Mouse (Mus musculus): ENCODE data around the gene Wt1.

DNA sequence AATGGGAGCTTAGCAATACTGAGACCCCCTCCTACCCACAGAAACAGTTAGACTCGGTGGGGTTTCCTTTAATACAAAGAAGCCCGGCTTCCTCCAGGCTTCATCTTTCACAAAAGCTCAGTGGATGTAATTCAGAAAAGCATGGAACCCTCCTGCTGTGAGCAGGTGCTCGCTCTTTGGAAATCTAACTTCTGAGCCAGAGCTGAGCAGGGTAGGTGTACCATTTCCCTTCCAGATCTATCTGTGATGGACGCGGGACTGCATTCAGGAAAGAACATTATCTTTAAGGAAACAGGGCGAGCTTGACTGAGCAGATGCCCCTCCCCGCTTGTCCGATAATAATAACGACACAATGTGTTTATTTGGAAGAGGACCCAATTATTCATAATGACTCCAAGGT is 12.3 kb upstream of the Wt1 start:
- TF ChIP-seq CTCF (IDR thresholded peaks at IDR 0.05) (no peak), EP300 (IDR thresholded peaks at IDR 0.05) (no peak)

Data from lung, postnatal 0 days (tissue).